Mouse (Mus musculus): ENCODE data around the gene Dnaaf1.

GRCm38 (mm10) chr8:119604996-119605395 lies 30.0 kb downstream of the Dnaaf1 start, which contains the start of gene Taf1c:
- TF ChIP-seq CTCF (conservative IDR thresholded peaks at IDR 0.05; ENCODE audit: low read length) (peak; percentile 48), NANOG (IDR thresholded peaks at IDR 0.05; ENCODE audit: borderline replicate concordance, low read length) (no peak), POU5F1 (IDR thresholded peaks at IDR 0.05; ENCODE audit: borderline replicate concordance, low read length) (no peak)

All from E14TG2a.4 (cell line).